Mouse (Mus musculus): ENCODE data around the gene Gm1043.

The Gm1043 gene

GRCm38 (mm10) chr5:37073660-37074059 is 11.5 kb upstream of the Gm1043 start:
- DNase-seq = no peak

- no peak for DNase-seq
Observed at GRCm38 (mm10) chr5:37076692-37077329, 8.4 kb upstream of the Gm1043 start.

GRCm38 (mm10) chr5:37077330-37077698 is 7.9 kb upstream of the Gm1043 start:
- DNase-seq = no peak

GRCm38 (mm10) chr5:37079484-37079883 is 5.7 kb upstream of the Gm1043 start:
- DNase-seq = no peak

GRCm38 (mm10) chr5:37080601-37081000 is 4.6 kb upstream of the Gm1043 start:
- DNase-seq = no peak

GRCm38 (mm10) chr5:37082420-37082819 is 2.8 kb upstream of the Gm1043 start:
- DNase-seq = peak; percentile 92

- peak; percentile 71 for DNase-seq
Observed at GRCm38 (mm10) chr5:37083209-37083770, 1.9 kb upstream of the Gm1043 start.

GRCm38 (mm10) chr5:37083850-37084249 is 1.3 kb upstream of the Gm1043 start:
- no peak for DNase-seq

GRCm38 (mm10) chr5:37085918-37086317 is 748 bp downstream of the Gm1043 start:
- DNase-seq = no peak

GRCm38 (mm10) chr5:37087786-37088185 is 2.6 kb downstream of the Gm1043 start:
- no peak for DNase-seq

- no peak for DNase-seq
Observed at GRCm38 (mm10) chr5:37088342-37089108, 3.4 kb downstream of the Gm1043 start.

GRCm38 (mm10) chr5:37091171-37091628 is 6.0 kb downstream of the Gm1043 start:
- no peak for DNase-seq

- DNase-seq = no peak
Observed at GRCm38 (mm10) chr5:37094941-37095340, 9.8 kb downstream of the Gm1043 start.

- DNase-seq = no peak
Observed at GRCm38 (mm10) chr5:37097591-37097990, 12.4 kb downstream of the Gm1043 start.

GRCm38 (mm10) chr5:37100813-37101212 is 15.6 kb downstream of the Gm1043 start:
- no peak for DNase-seq

GRCm38 (mm10) chr5:37101631-37102030 is 16.5 kb downstream of the Gm1043 start:
- DNase-seq = no peak

GRCm38 (mm10) chr5:37102056-37102455 is 16.9 kb downstream of the Gm1043 start:
- DNase-seq = no peak

- DNase-seq = no peak
Observed at GRCm38 (mm10) chr5:37105531-37106456, 20.6 kb downstream of the Gm1043 start.

- DNase-seq = no peak
Observed at GRCm38 (mm10) chr5:37107111-37107510, 21.9 kb downstream of the Gm1043 start.

- peak; percentile 70 for DNase-seq
Observed at GRCm38 (mm10) chr5:37107611-37108010, 22.4 kb downstream of the Gm1043 start.

- DNase-seq = peak; percentile 89
Observed at GRCm38 (mm10) chr5:37109280-37109849, 24.2 kb downstream of the Gm1043 start.

- DNase-seq = no peak
Observed at GRCm38 (mm10) chr5:37112389-37112788, 27.2 kb downstream of the Gm1043 start.

- peak; percentile 38 for DNase-seq
Observed at GRCm38 (mm10) chr5:37117126-37117525, 32.0 kb downstream of the Gm1043 start.

Measured in thymus, postnatal 14 days (tissue).